Mouse (Mus musculus): ENCODE data around the gene Zeb2.
A peak's percentile ranks its signal among the peaks of the same experiment; 100 is the strongest.

The Zeb2 gene

GRCm38 (mm10) chr2:45096638-45097247 is 20.5 kb downstream of the Zeb2 start:
- DNase-seq (ENCODE audit: low read depth, low spot score) = no peak

- no peak for DNase-seq (ENCODE audit: low read depth, low spot score)
These were observed 21.4 kb downstream of the Zeb2 start for GRCm38 (mm10) chr2:45095825-45096224.

GRCm38 (mm10) chr2:45094371-45094967 is 22.7 kb downstream of the Zeb2 start:
- no peak for DNase-seq (ENCODE audit: low read depth, low spot score)

GRCm38 (mm10) chr2:45093479-45093878 is 23.7 kb downstream of the Zeb2 start:
- no peak for DNase-seq (ENCODE audit: low read depth, low spot score)

- no peak for DNase-seq (ENCODE audit: low read depth, low spot score)
These were observed 24.5 kb downstream of the Zeb2 start for GRCm38 (mm10) chr2:45092654-45093053.

GRCm38 (mm10) chr2:45090529-45091297 is 26.5 kb downstream of the Zeb2 start:
- DNase-seq (ENCODE audit: low read depth, low spot score) = no peak

GRCm38 (mm10) chr2:45089251-45089530 is 28.0 kb downstream of the Zeb2 start:
- no peak for DNase-seq (ENCODE audit: low read depth, low spot score)

GRCm38 (mm10) chr2:45088435-45089250 is 28.6 kb downstream of the Zeb2 start:
- DNase-seq (ENCODE audit: low read depth, low spot score) = peak; percentile 65

- no peak for DNase-seq (ENCODE audit: low read depth, low spot score)
These were observed 30.0 kb downstream of the Zeb2 start for GRCm38 (mm10) chr2:45087208-45087607.

GRCm38 (mm10) chr2:45085653-45086052 is 31.5 kb downstream of the Zeb2 start:
- no peak for DNase-seq (ENCODE audit: low read depth, low spot score)

- no peak for DNase-seq (ENCODE audit: low read depth, low spot score)
These were observed 34.2 kb downstream of the Zeb2 start for GRCm38 (mm10) chr2:45083042-45083441.

GRCm38 (mm10) chr2:45081559-45081958 is 35.6 kb downstream of the Zeb2 start:
- no peak for DNase-seq (ENCODE audit: low read depth, low spot score)

- DNase-seq (ENCODE audit: low read depth, low spot score) = no peak
These were observed 39.2 kb downstream of the Zeb2 start for GRCm38 (mm10) chr2:45077938-45078487.

GRCm38 (mm10) chr2:45077383-45077782 is 39.8 kb downstream of the Zeb2 start:
- no peak for DNase-seq (ENCODE audit: low read depth, low spot score)

- no peak for DNase-seq (ENCODE audit: low read depth, low spot score)
These were observed 44.2 kb downstream of the Zeb2 start for GRCm38 (mm10) chr2:45073025-45073424.

- no peak for DNase-seq (ENCODE audit: low read depth, low spot score)
These were observed 45.9 kb downstream of the Zeb2 start for GRCm38 (mm10) chr2:45071296-45071695.

- no peak for DNase-seq (ENCODE audit: low read depth, low spot score)
These were observed 46.5 kb downstream of the Zeb2 start for GRCm38 (mm10) chr2:45070612-45071276.

GRCm38 (mm10) chr2:45068792-45069550 is 48.2 kb downstream of the Zeb2 start:
- no peak for DNase-seq (ENCODE audit: low read depth, low spot score)

- no peak for DNase-seq (ENCODE audit: low read depth, low spot score)
These were observed 50.1 kb downstream of the Zeb2 start for GRCm38 (mm10) chr2:45067116-45067515.

GRCm38 (mm10) chr2:45063300-45063890 is 53.8 kb downstream of the Zeb2 start:
- DNase-seq (ENCODE audit: low read depth, low spot score) = no peak
